8 mouse cellular contexts compared by ENCODE assay signal in genomic region chr17:35996949-35997348, GRCm38 (mm10). TPM values are rescaled to one million over a fixed set of nuclear protein-coding genes. Genes with fewer than 3 reads are reported as not detected.
DNase-seq lines count a peak whose midpoint lies in the region; ATAC-seq and TF ChIP-seq lines count a peak whose summit lies in the region.

No protein-coding gene starts in this region.

- H3K36me3 ChIP-seq in C2C12 (ENCODE audit: control insufficient read depth, insufficient read depth): no peaks in the 10 kb centered on the region
- no peaks in the 10 kb centered on the region for H3K36me3 ChIP-seq in heart, embryonic 13.5 days
- H3K36me3 ChIP-seq in liver, embryonic 12.5 days: peaks cover 19% of the 10 kb centered on the region
- H3K36me3 ChIP-seq in stomach, embryonic 15.5 days: no peaks in the 10 kb centered on the region

- WGBS in heart, embryonic 13.5 days: 6% methylated on average over 11 of the region's 11 CpGs
- WGBS in liver, embryonic 12.5 days (ENCODE audit: insufficient replicate concordance): 2% methylated on average over 11 of the region's 11 CpGs
- 4% methylated on average over 11 of the region's 11 CpGs for WGBS in stomach, embryonic 15.5 days

- no peak overlapping the region for H3K4me3 ChIP-seq in C2C12 (ENCODE audit: insufficient read depth, poor library complexity, severe bottlenecking)
- H3K4me3 ChIP-seq in heart, embryonic 13.5 days: no peak overlapping the region
- no peak overlapping the region for H3K4me3 ChIP-seq in liver, embryonic 12.5 days
- H3K4me3 ChIP-seq in stomach, embryonic 15.5 days (replicated peaks): no peak overlapping the region

- H3K9me3 ChIP-seq in heart, embryonic 13.5 days: no peaks in the 10 kb centered on the region
- peaks cover 10% of the 10 kb centered on the region for H3K9me3 ChIP-seq in liver, embryonic 12.5 days (replicated peaks)
- H3K9me3 ChIP-seq in stomach, embryonic 15.5 days: no peaks in the 10 kb centered on the region

- H3K9ac ChIP-seq in heart, embryonic 13.5 days: 0 out of 2 replicates have a peak overlapping the region, but pooled peaks have one; percentile 42
- H3K9ac ChIP-seq in liver, embryonic 12.5 days: no peak overlapping the region
- no peak overlapping the region for H3K9ac ChIP-seq in stomach, embryonic 15.5 days

- no peak overlapping the region for H3ac ChIP-seq in C2C12 (ENCODE audit: control insufficient read depth, insufficient read length, low read depth)

- no peak for TF ChIP-seq POLR2A in brain, embryonic 14.5 days (IDR thresholded peaks at IDR 0.05; ENCODE audit: borderline replicate concordance, extremely low read depth, insufficient read depth, insufficient read length, poor library complexity, severe bottlenecking)

- no peaks in the 10 kb centered on the region for H3K27me3 ChIP-seq in C2C12 (ENCODE audit: control insufficient read depth, insufficient read depth, insufficient read length)
- no peaks in the 10 kb centered on the region for H3K27me3 ChIP-seq in heart, embryonic 13.5 days (replicated peaks)
- no peaks in the 10 kb centered on the region for H3K27me3 ChIP-seq in liver, embryonic 12.5 days (replicated peaks)
- H3K27me3 ChIP-seq in stomach, embryonic 15.5 days (replicated peaks): no peaks in the 10 kb centered on the region

- H3K27ac ChIP-seq in heart, embryonic 13.5 days (replicated peaks): no peak overlapping the region
- peak overlapping the region; percentile 83; the same call in 1 of the 2 replicates for H3K27ac ChIP-seq in liver, embryonic 12.5 days
- no peak overlapping the region for H3K27ac ChIP-seq in stomach, embryonic 15.5 days

- H3K79me3 ChIP-seq in C2C12 (ENCODE audit: low read depth): peaks cover 42% of the 10 kb centered on the region

- peak; percentile 92 for TF ChIP-seq CTCF in C2C12 (IDR thresholded peaks at IDR 0.05; ENCODE audit: control insufficient read depth, insufficient read depth, insufficient read length)
- TF ChIP-seq CTCF in brain, embryonic 14.5 days (IDR thresholded peaks at IDR 0.05; ENCODE audit: borderline replicate concordance, extremely low read depth, insufficient read depth, insufficient read length): peak; percentile 92

- ATAC-seq in heart, embryonic 13.5 days (ENCODE audit: extremely low read depth, insufficient number of reproducible peaks, low FRiP score, low TSS enrichment): peak; percentile 18; the same call in 1 of the 2 replicates
- peak; percentile 53 for ATAC-seq in liver, embryonic 12.5 days
- ATAC-seq in stomach, embryonic 15.5 days (ENCODE audit: insufficient read depth, low FRiP score, low read depth): peak; percentile 48

- peak; percentile 96 for DNase-seq in brain, embryonic 14.5 days (ENCODE audit: low read depth)
- peak; percentile 75 for DNase-seq in fat pad, adult 2 months (ENCODE audit: extremely low read depth, low read depth, low spot score)
- DNase-seq in kidney, postnatal 10 days: peak; percentile 98
- peak; percentile 98 to 99 for DNase-seq in natural killer cell, adult 2 months (ENCODE audit: low spot score in 2 of 2)

- H3K4me2 ChIP-seq in heart, embryonic 13.5 days: peak overlapping the region; percentile 47
- peak overlapping the region; percentile 56 for H3K4me2 ChIP-seq in liver, embryonic 12.5 days
- no peak overlapping the region for H3K4me2 ChIP-seq in stomach, embryonic 15.5 days

- peaks cover 63% of the 10 kb centered on the region for H3K79me2 ChIP-seq in C2C12 (ENCODE audit: control insufficient read depth, insufficient read depth)

- H3K4me1 ChIP-seq in heart, embryonic 13.5 days: peaks cover 29% of the 10 kb centered on the region
- peaks cover 79% of the 10 kb centered on the region for H3K4me1 ChIP-seq in liver, embryonic 12.5 days
- 0 out of 2 replicates have a peak, but pooled peaks cover 4% of the 10 kb centered on the region for H3K4me1 ChIP-seq in stomach, embryonic 15.5 days

TF ChIP-seq in C2C12, 6 proteins besides CTCF, POLR2A, EP300 and RAD21:
- no peak for TF ChIP-seq CEBPB (IDR thresholded peaks at IDR 0.05; ENCODE audit: low read depth)
- TF ChIP-seq MYOG (IDR thresholded peaks at IDR 0.05; ENCODE audit: control insufficient read depth, extremely low read depth, insufficient read length): no peak
- no peak for TF ChIP-seq USF1 (IDR thresholded peaks at IDR 0.05; ENCODE audit: low read depth)
- TF ChIP-seq MAX (IDR thresholded peaks at IDR 0.05): no peak

RNA-seq across cellular contexts. Expression of gene Prr3, which starts 16.9 kb away (rescaled TPM):
- polyA plus RNA-seq in C2C12 (2012; fragmentation: generic; extraction: Trizol): 13.7 TPM
- polyA plus RNA-seq in brain, embryonic 14.5 days (2012; rRNA removed): 72.1 and 81.6 TPM in 2 replicates
- polyA plus RNA-seq in heart, embryonic 13.5 days (2015; fragmentation: Nextera tagmentation; extraction: Ambion mirVana): 17.6 and 18.1 TPM in 2 replicates
- 12.6 and 13.7 TPM in 2 replicates for polyA plus RNA-seq in liver, embryonic 12.5 days (2016; fragmentation: Nextera tagmentation; extraction: Ambion mirVana)
- polyA plus RNA-seq in stomach, embryonic 15.5 days (2015; fragmentation: Nextera tagmentation; extraction: Ambion mirVana): 27.6 and 29.0 TPM in 2 replicates

RNA-seq across cellular contexts. Expression of gene Gnl1, which starts 17.3 kb away (rescaled TPM):
- polyA plus RNA-seq in C2C12 (2012; fragmentation: generic; extraction: Trizol): 71.7 TPM
- 31.2 and 52.4 TPM in 2 replicates for polyA plus RNA-seq in brain, embryonic 14.5 days (2012; rRNA removed)
- polyA plus RNA-seq in heart, embryonic 13.5 days (2015; fragmentation: Nextera tagmentation; extraction: Ambion mirVana): 38.9 and 40.3 TPM in 2 replicates
- polyA plus RNA-seq in liver, embryonic 12.5 days (2016; fragmentation: Nextera tagmentation; extraction: Ambion mirVana): 23.7 and 25.1 TPM in 2 replicates
- 41.4 and 47.0 TPM in 2 replicates for polyA plus RNA-seq in stomach, embryonic 15.5 days (2015; fragmentation: Nextera tagmentation; extraction: Ambion mirVana)

RNA-seq across cellular contexts. Expression of gene H2-T24, which starts 23.4 kb away (rescaled TPM):
- polyA plus RNA-seq in C2C12 (2012; fragmentation: generic; extraction: Trizol): 0.16 TPM
- 0.08 and 0.19 TPM in 2 replicates for polyA plus RNA-seq in brain, embryonic 14.5 days (2012; rRNA removed)
- polyA plus RNA-seq in heart, embryonic 13.5 days (2015; fragmentation: Nextera tagmentation; extraction: Ambion mirVana): 2.4 and 2.8 TPM in 2 replicates
- polyA plus RNA-seq in liver, embryonic 12.5 days (2016; fragmentation: Nextera tagmentation; extraction: Ambion mirVana): 4.6 and 5.7 TPM in 2 replicates
- 2.6 and 4.2 TPM in 2 replicates for polyA plus RNA-seq in stomach, embryonic 15.5 days (2015; fragmentation: Nextera tagmentation; extraction: Ambion mirVana)

RNA-seq across cellular contexts. Expression of gene Abcf1, which starts 27.4 kb away (rescaled TPM):
- polyA plus RNA-seq in C2C12 (2012; fragmentation: generic; extraction: Trizol): 82.6 TPM
- polyA plus RNA-seq in brain, embryonic 14.5 days (2012; rRNA removed): 78.3 and 89.3 TPM in 2 replicates
- 64.6 and 67.6 TPM in 2 replicates for polyA plus RNA-seq in heart, embryonic 13.5 days (2015; fragmentation: Nextera tagmentation; extraction: Ambion mirVana)
- 90.2 and 90.5 TPM in 2 replicates for polyA plus RNA-seq in liver, embryonic 12.5 days (2016; fragmentation: Nextera tagmentation; extraction: Ambion mirVana)
- 94.0 and 94.7 TPM in 2 replicates for polyA plus RNA-seq in stomach, embryonic 15.5 days (2015; fragmentation: Nextera tagmentation; extraction: Ambion mirVana)

RNA-seq across cellular contexts. Expression of gene H2-T23, which starts 35.7 kb away (rescaled TPM):
- 7.0 TPM for polyA plus RNA-seq in C2C12 (2012; fragmentation: generic; extraction: Trizol)
- polyA plus RNA-seq in brain, embryonic 14.5 days (2012; rRNA removed): 5.4 and 9.9 TPM in 2 replicates
- polyA plus RNA-seq in heart, embryonic 13.5 days (2015; fragmentation: Nextera tagmentation; extraction: Ambion mirVana): 4.8 and 5.0 TPM in 2 replicates
- polyA plus RNA-seq in liver, embryonic 12.5 days (2016; fragmentation: Nextera tagmentation; extraction: Ambion mirVana): 19.5 and 20.5 TPM in 2 replicates
- polyA plus RNA-seq in stomach, embryonic 15.5 days (2015; fragmentation: Nextera tagmentation; extraction: Ambion mirVana): 11.4 and 14.8 TPM in 2 replicates
